Mouse (Mus musculus) frontal cortex, postnatal 25 days (tissue): ENCODE data around the gene Pnmal2.

Source experiments
- DNase-seq, 2 experiments: peaks; one replicate each; pipeline ENCODE4 v3.0.0; 2022; ENCODE audit warnings: low spot score in 2 of 2

The Pnmal2 gene

GRCm38 (mm10) chr7:16980348-16980747, 35.9 kb downstream of the Pnmal2 start:
- DNase-seq: no peak

- peak; percentile 74 to 85 for DNase-seq
Measured at GRCm38 (mm10) chr7:16982859-16983568, 38.5 kb downstream of the Pnmal2 start, which contains the start of gene Gm42372. Gene Gm42372 (plus strand): TSS chr7:16983086.

GRCm38 (mm10) chr7:16987541-16988149, 43.2 kb downstream of the Pnmal2 start:
- DNase-seq: no peak

GRCm38 (mm10) chr7:16988405-16988804, 43.9 kb downstream of the Pnmal2 start:
- no peak for DNase-seq

GRCm38 (mm10) chr7:16990006-16990744, 45.7 kb downstream of the Pnmal2 start:
- no peak for DNase-seq

GRCm38 (mm10) chr7:16991681-16992450, 47.4 kb downstream of the Pnmal2 start:
- no peak for DNase-seq

GRCm38 (mm10) chr7:16992451-16992807, 47.9 kb downstream of the Pnmal2 start, which contains the start of gene Ccdc8:
Gene Ccdc8 (plus strand): TSS chr7:16992708.
- DNase-seq: no peak

GRCm38 (mm10) chr7:16993651-16994399, 49.3 kb downstream of the Pnmal2 start:
- DNase-seq: no peak

- DNase-seq: no peak
Measured at GRCm38 (mm10) chr7:16994400-16994799, 49.9 kb downstream of the Pnmal2 start.

- no peak for DNase-seq
Measured at GRCm38 (mm10) chr7:16995345-16995744, 50.9 kb downstream of the Pnmal2 start.
